17 mouse cellular contexts compared by ENCODE assay signal in genomic region chr1:139232636-139233035, GRCm38 (mm10).
A peak's percentile ranks its signal among the peaks of the same experiment; 100 is the strongest.
DNase-seq lines count a peak whose midpoint lies in the region; ATAC-seq and TF ChIP-seq lines count a peak whose summit lies in the region.
"Had no signal": no experiment of that assay in that cellular context is flagged by ENCODE, and none has a peak within 500 bp of the region (broad histone marks: within the 10 kb centered on the region; RNA-seq: fewer than 3 reads in every experiment).

No protein-coding gene starts in this region.

- TF ChIP-seq POLR2A in lung, adult 2 months (IDR thresholded peaks at IDR 0.05; ENCODE audit: borderline replicate concordance, extremely low read depth, low read depth, low read length): no peak

- no peaks in the 10 kb centered on the region for H3K9me3 ChIP-seq in intestine, embryonic 14.5 days (ENCODE audit: control insufficient read depth, low read length)
- no peaks in the 10 kb centered on the region for H3K9me3 ChIP-seq in intestine, postnatal 0 days (ENCODE audit: control insufficient read depth)
- no peaks in the 10 kb centered on the region for H3K9me3 ChIP-seq in lung, postnatal 0 days (ENCODE audit: low read length)
- H3K9me3 ChIP-seq in neural tube, embryonic 14.5 days (ENCODE audit: control insufficient read depth, low read length): no peaks in the 10 kb centered on the region
- H3K9me3 ChIP-seq in stomach, embryonic 16.5 days (replicated peaks; ENCODE audit: control insufficient read depth, low read length): no peaks in the 10 kb centered on the region
- H3K9me3 ChIP-seq: G1E; limb, embryonic 13.5 days; megakaryocyte, embryonic 14.5 days had no signal

- no peak for TF ChIP-seq EP300 in lung, postnatal 0 days (IDR thresholded peaks at IDR 0.05)

- ATAC-seq in intestine, embryonic 14.5 days (replicated peaks; ENCODE audit: low FRiP score, low TSS enrichment, low read depth): no peak
- no peak for ATAC-seq in intestine, postnatal 0 days
- ATAC-seq in lung, postnatal 0 days: peak; percentile 74
- ATAC-seq in neural tube, embryonic 14.5 days (ENCODE audit: low read depth): peak; percentile 46; the same call in 1 of the 2 replicates
- peak; percentile 84 for ATAC-seq in stomach, embryonic 16.5 days (ENCODE audit: insufficient read depth, low FRiP score)
- ATAC-seq: CD4-positive, CD25-positive, alpha-beta regulatory T cell, adult 4 months; midbrain, embryonic 16.5 days had no signal

- DNase-seq in intestine, embryonic 14.5 days (ENCODE audit: low spot score): no peak
- DNase-seq in lung, postnatal 0 days (ENCODE audit: low spot score): peak; percentile 65
- DNase-seq in lung, adult 2 months: no peak
- DNase-seq in ovary, adult 18-20 months (ENCODE audit: low spot score): no peak
- DNase-seq: cerebellum, adult 9-10 months; gastrocnemius, adult 2 months; heart, adult 18-20 months; right cerebral cortex, postnatal 4 days had no signal

- no peak for TF ChIP-seq CTCF in intestine, postnatal 0 days (IDR thresholded peaks at IDR 0.05; ENCODE audit: low read depth)
- no peak for TF ChIP-seq CTCF in lung, postnatal 0 days (IDR thresholded peaks at IDR 0.05)
- TF ChIP-seq CTCF in lung, adult 2 months (IDR thresholded peaks at IDR 0.05; ENCODE audit: insufficient read depth, low read length): no peak

- no peaks in the 10 kb centered on the region for H3K27me3 ChIP-seq in intestine, embryonic 14.5 days (replicated peaks; ENCODE audit: control insufficient read depth, insufficient read depth, low read length)
- H3K27me3 ChIP-seq in intestine, postnatal 0 days (replicated peaks; ENCODE audit: control insufficient read depth, insufficient read depth, low read length): no peaks in the 10 kb centered on the region
- no peaks in the 10 kb centered on the region for H3K27me3 ChIP-seq in lung, postnatal 0 days (replicated peaks; ENCODE audit: insufficient read depth, low read length)
- H3K27me3 ChIP-seq in neural tube, embryonic 14.5 days (ENCODE audit: control insufficient read depth, insufficient read depth, low read length): no peaks in the 10 kb centered on the region
- H3K27me3 ChIP-seq in stomach, embryonic 16.5 days (ENCODE audit: control insufficient read depth, insufficient read depth, low read length): no peaks in the 10 kb centered on the region
- H3K27me3 ChIP-seq: limb, embryonic 13.5 days had no signal

- H3K27ac ChIP-seq in intestine, embryonic 14.5 days (ENCODE audit: low read depth): 0 out of 2 replicates have a peak overlapping the region, but pooled peaks have one; percentile 43
- H3K27ac ChIP-seq in intestine, postnatal 0 days (ENCODE audit: low read depth, low read length): no peak overlapping the region
- no peak overlapping the region for H3K27ac ChIP-seq in lung, postnatal 0 days (ENCODE audit: low read length)
- no peak overlapping the region for H3K27ac ChIP-seq in neural tube, embryonic 14.5 days (ENCODE audit: low read depth, low read length)
- H3K27ac ChIP-seq in stomach, embryonic 16.5 days (ENCODE audit: low read length): peak overlapping the region; percentile 86
- H3K27ac ChIP-seq: gastrocnemius, adult 2 months; limb, embryonic 13.5 days; liver, embryonic 14.5 days had no signal

- no peak overlapping the region for H3K4me2 ChIP-seq in intestine, embryonic 14.5 days (ENCODE audit: low read length)
- no peak overlapping the region for H3K4me2 ChIP-seq in intestine, postnatal 0 days (replicated peaks; ENCODE audit: low read depth)
- no peak overlapping the region for H3K4me2 ChIP-seq in lung, postnatal 0 days (replicated peaks; ENCODE audit: low read depth, low read length)
- no peak overlapping the region for H3K4me2 ChIP-seq in neural tube, embryonic 14.5 days (ENCODE audit: low read depth, low read length)
- no peak overlapping the region for H3K4me2 ChIP-seq in stomach, embryonic 16.5 days (ENCODE audit: low read depth, low read length)
- H3K4me2 ChIP-seq: limb, embryonic 13.5 days had no signal

- H3K36me3 ChIP-seq in intestine, embryonic 14.5 days (ENCODE audit: control insufficient read depth, insufficient read depth, low read length): no peaks in the 10 kb centered on the region
- no peaks in the 10 kb centered on the region for H3K36me3 ChIP-seq in intestine, postnatal 0 days (ENCODE audit: control insufficient read depth, insufficient read depth)
- H3K36me3 ChIP-seq in lung, postnatal 0 days (ENCODE audit: insufficient read depth, low read length): no peaks in the 10 kb centered on the region
- H3K36me3 ChIP-seq in neural tube, embryonic 14.5 days (ENCODE audit: control insufficient read depth, insufficient read depth, low read length): no peaks in the 10 kb centered on the region
- H3K36me3 ChIP-seq in stomach, embryonic 16.5 days (ENCODE audit: control insufficient read depth, insufficient read depth, low read length): no peaks in the 10 kb centered on the region
- H3K36me3 ChIP-seq: G1E; limb, embryonic 13.5 days had no signal

- H3K4me1 ChIP-seq in intestine, embryonic 14.5 days (replicated peaks; ENCODE audit: control insufficient read depth, insufficient read depth, low read length): peaks cover 9% of the 10 kb centered on the region
- no peaks in the 10 kb centered on the region for H3K4me1 ChIP-seq in intestine, postnatal 0 days (replicated peaks; ENCODE audit: control insufficient read depth, insufficient read depth, low read length)
- H3K4me1 ChIP-seq in lung, postnatal 0 days (ENCODE audit: insufficient read depth, low read depth, low read length): no peaks in the 10 kb centered on the region
- H3K4me1 ChIP-seq in lung, adult 2 months (ENCODE audit: control insufficient read depth, insufficient read depth, low read length): no peaks in the 10 kb centered on the region
- no peaks in the 10 kb centered on the region for H3K4me1 ChIP-seq in neural tube, embryonic 14.5 days (ENCODE audit: control insufficient read depth, insufficient read depth, low read length)
- peaks cover 6% of the 10 kb centered on the region; the same call in 1 of the 2 replicates for H3K4me1 ChIP-seq in stomach, embryonic 16.5 days (ENCODE audit: control insufficient read depth, insufficient read depth, low read length)
- H3K4me1 ChIP-seq: megakaryocyte, embryonic 14.5 days had no signal

- 41% methylated on average over 3 of the region's 3 CpGs for WGBS in intestine, embryonic 14.5 days
- 45% methylated on average over 3 of the region's 3 CpGs for WGBS in intestine, postnatal 0 days
- 18% methylated on average over 3 of the region's 3 CpGs for WGBS in lung, postnatal 0 days
- 40% methylated on average over 3 of the region's 3 CpGs for WGBS in lung, adult 2 months
- WGBS in neural tube, embryonic 14.5 days: 56% methylated on average over 3 of the region's 3 CpGs
- 34% methylated on average over 3 of the region's 3 CpGs for WGBS in stomach, embryonic 16.5 days

- no peak overlapping the region for H3K4me3 ChIP-seq in intestine, embryonic 14.5 days (ENCODE audit: low read depth, low read length)
- H3K4me3 ChIP-seq in intestine, postnatal 0 days (ENCODE audit: low read depth, low read length): no peak overlapping the region
- H3K4me3 ChIP-seq in lung, postnatal 0 days (ENCODE audit: low read depth, low read length): no peak overlapping the region
- H3K4me3 ChIP-seq in lung, adult 2 months (replicated peaks; ENCODE audit: extremely low read depth, low read depth, low read length): no peak overlapping the region
- H3K4me3 ChIP-seq in neural tube, embryonic 14.5 days (ENCODE audit: low read depth, low read length): no peak overlapping the region
- H3K4me3 ChIP-seq in stomach, embryonic 16.5 days (replicated peaks; ENCODE audit: low read length): no peak overlapping the region
- H3K4me3 ChIP-seq: gastrocnemius, adult 2 months; limb, embryonic 13.5 days; megakaryocyte, embryonic 14.5 days had no signal

- no peak overlapping the region for H3K9ac ChIP-seq in intestine, embryonic 14.5 days (ENCODE audit: low read length)
- no peak overlapping the region for H3K9ac ChIP-seq in intestine, postnatal 0 days (ENCODE audit: low read depth, low read length)
- no peak overlapping the region for H3K9ac ChIP-seq in lung, postnatal 0 days (replicated peaks; ENCODE audit: low read depth)
- no peak overlapping the region for H3K9ac ChIP-seq in neural tube, embryonic 14.5 days (replicated peaks; ENCODE audit: low read depth, low read length)
- no peak overlapping the region for H3K9ac ChIP-seq in stomach, embryonic 16.5 days (ENCODE audit: low read length)
- H3K9ac ChIP-seq: limb, embryonic 13.5 days; liver, embryonic 14.5 days had no signal

Comparison
In these comparisons a context has a peak if more than half of its experiments do, and no peak if none do; other contexts are left out.
1. H3K27ac ChIP-seq: peak in intestine, embryonic 14.5 days (single experiment) and stomach, embryonic 16.5 days (single experiment); none in intestine, postnatal 0 days (single experiment), lung, postnatal 0 days (single experiment) and neural tube, embryonic 14.5 days (single experiment).
2. ATAC-seq: peak in lung, postnatal 0 days (single experiment), neural tube, embryonic 14.5 days (single experiment) and stomach, embryonic 16.5 days (single experiment); none in intestine, embryonic 14.5 days (single experiment) and intestine, postnatal 0 days (single experiment).